Mouse (Mus musculus) forebrain, embryonic 11.5 days (tissue): ENCODE data around the gene Tmem88. TPM values are rescaled to one million over a fixed set of nuclear protein-coding genes. Genes with fewer than 3 reads are reported as not detected.

Experiments
- ATAC-seq: fragments of 200-750 bp; cut with Nextera tagmentation; replicated peaks from 2 replicates; pipeline ENCODE4 v1.8.0; 2017; ENCODE audit warnings: moderate TSS enrichment; ENCODE audit not compliant: low FRiP score
- DNase-seq: peaks from one replicate; pipeline ENCODE4 v3.0.0-alpha.2; 2017; ENCODE audit warnings: low spot score
- H3K27ac ChIP-seq: fragments of 300-500 bp; sonication (generic); 2 replicates; pipeline ENCODE4 v1.5.1; 2014; ENCODE audit warnings: low read depth, low read length
- H3K27me3 ChIP-seq: fragments of 300-500 bp; sonication (generic); 2 replicates; pipeline ENCODE4 v1.6.1; 2014; ENCODE audit warnings: mild to moderate bottlenecking, low read length, mixed read lengths; ENCODE audit not compliant: control insufficient read depth, insufficient read depth
- H3K36me3 ChIP-seq: fragments of 300-500 bp; sonication (generic); 2 replicates; pipeline ENCODE4 v1.6.1; 2014; ENCODE audit warnings: mild to moderate bottlenecking, low read length, moderate library complexity, mixed read lengths; ENCODE audit not compliant: control insufficient read depth, insufficient read depth
- H3K4me1 ChIP-seq: fragments of 300-500 bp; sonication (generic); replicated peaks from 2 replicates; pipeline ENCODE4 v1.6.1; 2014; ENCODE audit warnings: low read length, mixed read lengths; ENCODE audit not compliant: control insufficient read depth, insufficient read depth
- H3K4me2 ChIP-seq: fragments of 300-500 bp; sonication (generic); 2 replicates; pipeline ENCODE4 v1.6.1; 2014; ENCODE audit warnings: low read depth, mild to moderate bottlenecking, low read length, moderate library complexity, mixed read lengths; ENCODE audit not compliant: severe bottlenecking
- H3K4me3 ChIP-seq: fragments of 300-500 bp; sonication (generic); 2 replicates; pipeline ENCODE4 v1.5.1; 2014; ENCODE audit warnings: low read depth, low read length
- H3K9ac ChIP-seq: fragments of 300-500 bp; sonication (generic); 2 replicates; pipeline ENCODE4 v1.6.1; 2014; ENCODE audit warnings: low read length
- H3K9me3 ChIP-seq: fragments of 300-500 bp; sonication (generic); 2 replicates; pipeline ENCODE4 v1.6.1; 2016; ENCODE audit warnings: low read length, mixed read lengths; ENCODE audit not compliant: control insufficient read depth
- WGBS: fragments of 180-500 bp; shearing (Covaris S2); extraction: QIAGEN DNeasy Blood & Tissue Kit; methylation state at CpG from one replicate; pipeline ENCODE4 v1.1.7; 2014; 5-methylcytosine and 5-hydroxymethylcytosine counted together
- polyA plus RNA-seq: library from polyadenylated mRNA; unstranded; fragments of >200 nt; fragmentation: Nextera tagmentation; extraction: Ambion mirVana; gene quantifications from 2 replicates; pipeline ENCODE4 v1.2.1, GENCODE M21; 2014

Gene Tmem88
- polyA plus RNA-seq: 15.6 and 18.5 TPM in 2 replicates

DNA sequence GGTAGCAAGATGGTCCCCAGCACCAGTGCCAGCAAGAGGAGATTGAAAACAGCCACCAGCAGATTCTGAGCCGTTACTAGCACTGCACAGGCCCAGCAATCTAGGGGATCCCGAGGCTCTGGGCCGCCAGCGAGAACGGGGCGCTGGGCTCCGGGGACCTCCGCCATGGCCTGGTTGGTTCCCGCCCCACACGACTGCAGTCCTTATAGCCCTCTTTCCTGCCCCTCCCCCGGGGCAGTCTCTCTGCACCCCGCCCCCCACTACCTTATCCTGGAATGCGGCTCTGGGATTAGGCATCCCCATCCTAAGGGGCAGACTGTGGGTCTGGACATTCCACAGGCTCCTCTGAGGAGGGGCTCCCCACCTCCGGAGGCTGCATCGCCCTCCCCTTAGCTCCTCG is at the start of gene Tmem88:
Tmem88 (minus strand) TSS at position 176 of the 400 bp plus-strand sequence.
- DNase-seq (peak; percentile 78), ATAC-seq (no peak)
- 0% methylated on average over 11 of the region's 16 CpGs for WGBS
- Histone ChIP-seq H3K9me3 (no peaks in the 10 kb centered on the region), H3K27ac (peak within 1 kb of the TSS; percentile 41), H3K9ac (peak within 1 kb of the TSS; percentile 92), H3K4me2 (peak within 1 kb of the TSS; percentile 77), H3K4me3 (peak within 1 kb of the TSS; percentile 67), H3K27me3 (peaks cover 2% of the 10 kb centered on the region; the same call in 1 of the 2 replicates), H3K36me3 (peaks cover 12% of the 10 kb centered on the region; the same call in 1 of the 2 replicates), H3K4me1 (peaks cover 35% of the 10 kb centered on the region)

- no peaks in the 10 kb centered on the region for H3K4me1 ChIP-seq
- 91% methylated on average over 7 of the region's 7 CpGs for WGBS
- H3K4me3 ChIP-seq: no peak overlapping the region
- no peak overlapping the region for H3K27ac ChIP-seq
- H3K4me2 ChIP-seq: no peak overlapping the region
- H3K9ac ChIP-seq: no peak overlapping the region
- H3K9me3 ChIP-seq: no peaks in the 10 kb centered on the region
- no peak for ATAC-seq
- H3K27me3 ChIP-seq: no peaks in the 10 kb centered on the region
- no peak for DNase-seq
- H3K36me3 ChIP-seq: no peaks in the 10 kb centered on the region
These were observed 49.3 kb upstream of the Tmem88 start for GRCm38 (mm10) chr11:69447299-69447698.

DNA sequence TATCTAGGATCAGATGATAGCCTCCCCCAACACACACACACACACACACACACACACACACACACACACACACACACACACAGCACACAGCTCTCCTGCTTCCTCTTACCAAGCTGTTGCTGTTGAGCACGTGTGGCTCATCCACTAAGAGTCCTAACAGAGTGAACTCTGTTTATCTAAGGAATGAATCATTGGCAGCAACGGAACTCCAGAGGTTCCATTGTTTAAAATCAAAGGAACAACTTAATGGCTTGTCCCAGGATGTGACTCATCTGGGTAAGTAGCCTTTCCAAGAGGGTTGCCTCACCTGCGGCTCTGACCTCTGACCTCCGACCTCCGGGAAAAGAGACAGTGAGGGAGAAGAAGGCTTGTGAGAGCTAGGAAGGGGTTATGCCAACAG is 45.3 kb upstream of the Tmem88 start:
- 52% methylated on average over 5 of the region's 5 CpGs for WGBS
- no peaks in the 10 kb centered on the region for H3K27me3 ChIP-seq
- ATAC-seq: no peak

DNA sequence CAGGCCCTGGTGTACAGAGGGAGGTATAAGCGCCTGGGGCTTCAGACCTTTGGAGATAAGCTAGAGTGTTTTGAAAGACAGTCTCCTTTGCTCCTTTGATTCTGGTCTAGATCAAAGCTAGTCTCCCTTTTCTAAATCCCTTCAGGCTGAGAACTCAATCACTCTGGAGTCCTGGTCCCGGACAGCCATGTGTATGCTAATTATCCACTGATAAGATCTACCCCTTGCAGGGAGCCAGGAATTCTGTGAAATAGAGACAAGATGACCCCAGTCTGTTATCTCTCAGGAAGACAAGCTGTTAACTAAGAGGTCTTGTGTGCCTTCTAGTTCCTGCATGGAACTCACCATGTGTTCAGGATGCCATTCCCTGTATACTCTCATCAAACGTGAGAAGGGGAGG is 39.3 kb upstream of the Tmem88 start:
- H3K36me3 ChIP-seq: no peaks in the 10 kb centered on the region
- H3K4me3 ChIP-seq: no peak overlapping the region
- no peak overlapping the region for H3K27ac ChIP-seq
- no peak for DNase-seq
- WGBS: 64% methylated on average over 3 of the region's 3 CpGs
- no peaks in the 10 kb centered on the region for H3K9me3 ChIP-seq
- no peaks in the 10 kb centered on the region for H3K4me1 ChIP-seq
- no peak overlapping the region for H3K9ac ChIP-seq
- ATAC-seq: no peak
- no peaks in the 10 kb centered on the region for H3K27me3 ChIP-seq
- no peak overlapping the region for H3K4me2 ChIP-seq

More for the DNA sequence above, 45.3 kb upstream of the Tmem88 start:
- Histone ChIP-seq H3K4me2 (no peak overlapping the region), H3K27ac (no peak overlapping the region), H3K36me3 (no peaks in the 10 kb centered on the region), H3K9me3 (no peaks in the 10 kb centered on the region), H3K9ac (no peak overlapping the region), H3K4me1 (no peaks in the 10 kb centered on the region), H3K4me3 (no peak overlapping the region)
- DNase-seq: no peak

DNA sequence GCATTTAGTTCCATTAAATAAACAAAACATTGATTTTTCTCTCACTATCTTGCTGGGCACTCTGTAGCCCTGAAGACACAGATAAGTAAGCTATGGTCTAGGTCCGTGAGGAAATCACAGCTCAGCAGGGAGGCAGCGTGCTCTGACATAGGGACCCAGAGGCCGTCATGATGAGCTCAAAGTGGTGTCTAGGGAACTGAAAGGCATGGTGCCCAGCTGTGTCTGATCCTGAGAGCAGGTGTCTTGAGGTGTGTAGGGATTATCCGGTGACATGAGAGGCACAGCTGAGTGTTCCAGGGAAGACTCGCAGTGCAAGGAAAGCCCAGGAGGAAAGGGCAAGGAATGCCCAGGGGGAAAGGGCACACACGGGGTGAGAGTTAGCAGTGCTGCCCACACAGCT is 35.2 kb upstream of the Tmem88 start:
- Histone ChIP-seq H3K4me2 (no peak overlapping the region), H3K9ac (no peak overlapping the region), H3K27me3 (no peaks in the 10 kb centered on the region), H3K27ac (no peak overlapping the region), H3K9me3 (no peaks in the 10 kb centered on the region), H3K4me1 (no peaks in the 10 kb centered on the region), H3K4me3 (no peak overlapping the region), H3K36me3 (no peaks in the 10 kb centered on the region)
- no peak for DNase-seq
- ATAC-seq: no peak
- WGBS: 72% methylated on average over 6 of the region's 6 CpGs

DNA sequence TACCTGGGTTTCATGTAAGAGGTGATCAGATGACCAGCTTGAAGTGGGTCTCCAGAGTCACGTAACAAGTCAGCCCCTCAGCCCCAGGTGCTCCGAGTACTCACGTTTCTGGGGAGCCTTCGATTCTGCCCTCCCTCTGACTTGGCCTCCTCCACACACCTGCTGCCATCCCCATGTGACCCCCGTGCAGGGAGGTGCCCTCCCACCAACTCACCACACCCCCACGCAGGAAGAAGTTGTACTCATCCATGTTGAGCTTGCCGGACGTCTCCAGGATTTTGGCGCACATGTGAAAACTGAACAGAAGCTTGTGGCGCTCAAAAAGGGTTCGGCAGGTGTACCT is 34.6 kb upstream of the Tmem88 start:
- Histone ChIP-seq H3K4me3 (no peak overlapping the region), H3K9me3 (no peaks in the 10 kb centered on the region), H3K36me3 (no peaks in the 10 kb centered on the region), H3K4me1 (no peaks in the 10 kb centered on the region), H3K27me3 (no peaks in the 10 kb centered on the region), H3K9ac (no peak overlapping the region), H3K4me2 (no peak overlapping the region), H3K27ac (no peak overlapping the region)
- ATAC-seq: no peak
- DNase-seq: no peak
- 74% methylated on average over 11 of the region's 11 CpGs for WGBS

DNA sequence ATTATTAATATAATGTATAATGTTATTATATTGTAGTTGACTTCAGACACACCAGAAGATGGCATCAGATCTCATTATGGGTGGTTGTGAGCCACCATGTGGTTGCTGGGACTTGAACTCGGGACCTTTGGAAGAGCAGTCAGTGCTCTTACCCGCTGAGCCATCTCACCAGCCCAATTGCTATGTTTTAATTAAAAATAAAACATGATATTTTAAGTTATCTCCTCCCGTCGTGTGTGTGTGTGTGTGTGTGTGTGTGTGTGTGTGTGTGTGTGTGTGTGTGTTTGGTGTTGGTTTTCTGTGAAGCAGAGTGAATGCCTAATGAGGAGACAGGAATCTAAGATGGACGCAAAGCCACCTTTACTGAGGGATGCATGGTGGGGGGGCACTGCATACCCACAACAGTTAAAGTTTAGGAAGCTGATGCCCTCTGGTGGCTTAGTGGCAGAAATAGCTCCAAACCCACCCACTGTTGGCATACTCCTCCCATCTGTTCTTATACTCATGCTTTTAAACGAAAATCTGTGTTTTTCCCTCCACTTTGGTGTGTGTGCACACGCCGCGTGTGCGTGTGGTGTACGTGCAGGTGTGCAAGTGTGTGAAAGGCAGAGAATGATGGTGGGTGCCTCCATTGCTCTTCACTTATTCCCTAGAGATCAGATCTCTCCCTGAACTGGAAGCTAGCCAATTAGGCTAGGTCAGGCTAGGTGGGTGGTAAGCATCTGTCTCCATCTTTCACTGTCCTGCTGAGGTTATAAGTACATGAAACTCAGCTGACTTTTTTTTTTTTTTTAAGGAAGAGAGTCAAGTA is 34.0 kb upstream of the Tmem88 start:
- Histone ChIP-seq H3K9me3 (no peaks in the 10 kb centered on the region), H3K9ac (no peak overlapping the region), H3K4me1 (no peaks in the 10 kb centered on the region), H3K27me3 (no peaks in the 10 kb centered on the region), H3K36me3 (no peaks in the 10 kb centered on the region), H3K4me3 (no peak overlapping the region), H3K4me2 (no peak overlapping the region), H3K27ac (no peak overlapping the region)
- peak; percentile 80 for DNase-seq
- WGBS: 41% methylated on average over 11 of the region's 11 CpGs
- peak; percentile 65 for ATAC-seq

DNA sequence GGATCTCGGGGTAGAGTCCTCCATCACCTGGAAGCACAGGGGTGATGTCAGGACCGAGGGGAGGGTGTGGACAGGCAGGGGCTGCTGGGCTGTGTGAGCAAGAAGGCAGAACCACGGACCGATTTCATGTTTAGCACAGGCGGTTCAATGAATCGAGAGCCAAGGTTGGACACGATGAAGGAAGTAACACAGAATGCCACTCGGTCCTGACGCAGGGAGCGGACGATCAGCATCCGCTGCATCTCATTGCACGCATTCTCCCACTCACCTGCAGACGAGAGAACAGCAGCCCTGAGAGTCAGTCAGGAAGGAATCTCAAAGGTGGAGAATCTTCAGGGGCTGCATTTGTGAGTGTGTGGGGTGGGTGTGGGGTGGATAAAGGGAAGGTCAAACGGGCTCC is 32.6 kb upstream of the Tmem88 start:
- H3K36me3 ChIP-seq: no peaks in the 10 kb centered on the region
- no peaks in the 10 kb centered on the region for H3K4me1 ChIP-seq
- H3K4me3 ChIP-seq: no peak overlapping the region
- H3K4me2 ChIP-seq: no peak overlapping the region
- H3K27me3 ChIP-seq: no peaks in the 10 kb centered on the region
- no peak for DNase-seq
- H3K27ac ChIP-seq: no peak overlapping the region
- 90% methylated on average over 15 of the region's 15 CpGs for WGBS
- ATAC-seq: no peak
- H3K9ac ChIP-seq: no peak overlapping the region
- no peaks in the 10 kb centered on the region for H3K9me3 ChIP-seq

DNA sequence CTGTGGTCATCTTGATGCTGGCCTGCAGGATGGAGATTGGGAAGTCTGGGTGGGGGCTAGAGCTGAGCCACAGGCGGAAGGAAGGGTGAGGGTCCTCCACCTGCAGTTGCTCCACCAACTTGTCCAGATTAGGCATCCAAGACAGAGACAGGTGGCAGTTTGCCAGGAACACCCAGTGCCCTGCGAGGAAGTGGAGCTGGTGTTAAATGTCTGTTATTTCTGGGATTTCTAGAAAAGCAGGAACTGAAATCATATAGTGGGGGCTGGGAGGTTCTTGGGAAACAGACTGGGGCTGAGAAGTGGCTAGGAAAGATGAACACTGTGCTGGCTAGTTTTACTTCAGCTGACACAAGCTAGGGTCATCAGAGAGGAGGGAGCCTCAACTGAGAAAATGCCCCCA is 31.3 kb upstream of the Tmem88 start:
- Histone ChIP-seq H3K9ac (no peak overlapping the region), H3K4me2 (no peak overlapping the region), H3K4me1 (no peaks in the 10 kb centered on the region), H3K27me3 (no peaks in the 10 kb centered on the region), H3K27ac (no peak overlapping the region), H3K9me3 (no peaks in the 10 kb centered on the region), H3K36me3 (no peaks in the 10 kb centered on the region), H3K4me3 (no peak overlapping the region)
- DNase-seq (no peak), ATAC-seq (no peak)
- 65% methylated on average over 2 of the region's 2 CpGs for WGBS
